Mouse (Mus musculus) CH12.LX (cell line): ENCODE data around the gene Olfr743. TPM values are rescaled to one million over a fixed set of nuclear protein-coding genes. Genes with fewer than 3 reads are reported as not detected.

ENCODE experiments used
- DNase-seq: peaks from one replicate; pipeline ENCODE4 v3.0.0-alpha.2; 2013; ENCODE audit errors: extremely low read depth
- H3K27ac ChIP-seq: 2 replicates; pipeline ENCODE4 v1.5.1; 2012; ENCODE audit warnings: low read depth, mild to moderate bottlenecking, control low read depth, moderate library complexity; ENCODE audit not compliant: insufficient read depth
- H3K27me3 ChIP-seq: replicated peaks from 2 replicates; pipeline ENCODE3; 2012; ENCODE audit warnings: inconsistent platforms
- H3K36me3 ChIP-seq, 2 experiments: replicated peaks in 1 of 2; 2 replicates each; pipeline versions ENCODE3 to v1.6.1; 2012; ENCODE audit warnings: inconsistent platforms in 1 of 2, low read length in 1 of 2, mild to moderate bottlenecking in 1 of 2, mixed read lengths in 1 of 2, moderate library complexity in 1 of 2; ENCODE audit not compliant: control insufficient read depth in 1 of 2, insufficient read depth in 1 of 2
- H3K4me1 ChIP-seq, 2 experiments: 2 replicates each; pipeline ENCODE4 v1.6.1; 2012; ENCODE audit warnings: inconsistent platforms in 1 of 2, moderate library complexity in 1 of 2; ENCODE audit not compliant: insufficient read depth in 2 of 2, control insufficient read depth in 1 of 2
- H3K4me2 ChIP-seq: 2 replicates; pipeline ENCODE4 v1.6.1; 2012; ENCODE audit warnings: low read depth, mild to moderate bottlenecking, control low read depth; ENCODE audit not compliant: poor library complexity, insufficient read depth, severe bottlenecking
- H3K4me3 ChIP-seq, 3 experiments: fragments of 150-350 bp in 1 of 3; sonication (generic) in 1 of 3; replicated peaks in 1 of 3; 2 replicates each; pipeline versions ENCODE3 to v1.5.1; 2011 to 2012; ENCODE audit warnings: low read depth in 2 of 3, low read length in 2 of 3, mild to moderate bottlenecking in 2 of 3, moderate library complexity in 2 of 3, control low read depth in 1 of 3, improper control_type of control experiment in 1 of 3, inconsistent platforms in 1 of 3, mixed read lengths in 1 of 3; ENCODE audit not compliant: poor library complexity in 1 of 3
- H3K79me2 ChIP-seq: replicated peaks from 2 replicates; pipeline ENCODE4 v1.6.1; 2012; ENCODE audit warnings: mild to moderate bottlenecking, moderate library complexity; ENCODE audit not compliant: control insufficient read depth, poor library complexity, insufficient read depth, severe bottlenecking; ENCODE audit errors: extremely low read depth
- H3K9ac ChIP-seq: 2 replicates; pipeline ENCODE4 v1.6.1; 2012; ENCODE audit warnings: low read depth, mild to moderate bottlenecking, control low read depth, moderate library complexity; ENCODE audit not compliant: insufficient read depth
- H3K9me3 ChIP-seq: replicated peaks from 2 replicates; pipeline ENCODE3; 2012; ENCODE audit warnings: low read length, inconsistent platforms, mixed read lengths
- BHLHE40 ChIP-seq: IDR thresholded peaks from 2 replicates; pipeline ENCODE4 v1.6.1; 2011; ENCODE audit warnings: mild to moderate bottlenecking, low read depth, low read length, improper control_type of control experiment
- CHD2 ChIP-seq: IDR thresholded peaks from 2 replicates; pipeline ENCODE4 v1.6.1; 2011; ENCODE audit warnings: low read length, improper control_type of control experiment
- CTCF ChIP-seq, 2 experiments: IDR thresholded peaks in 1 of 2; conservative IDR thresholded peaks in 1 of 2; 2 replicates each; pipeline ENCODE4 v1.5.1; 2011 to 2012; ENCODE audit warnings: low read depth in 2 of 2, low read length in 2 of 2, improper control_type of control experiment in 1 of 2, inconsistent platforms in 1 of 2, mild to moderate bottlenecking in 1 of 2, moderate library complexity in 1 of 2
- E2F4 ChIP-seq: IDR thresholded peaks from 2 replicates; pipeline ENCODE4 v1.6.1; 2011; ENCODE audit warnings: low read depth, low read length, improper control_type of control experiment; ENCODE audit not compliant: insufficient replicate concordance
- ELF1 ChIP-seq: IDR thresholded peaks from 2 replicates; pipeline ENCODE4 v1.6.1; 2014; ENCODE audit warnings: low read depth, mild to moderate bottlenecking, inconsistent platforms, low read length, improper control_type of control experiment
- EP300 ChIP-seq: IDR thresholded peaks from 2 replicates; pipeline ENCODE4 v1.6.1; 2011; ENCODE audit warnings: low read length, improper control_type of control experiment
- ETS1 ChIP-seq: conservative IDR thresholded peaks from 2 replicates; pipeline ENCODE4 v1.6.1; 2012; ENCODE audit warnings: low read depth, mild to moderate bottlenecking, inconsistent platforms, low read length, improper control_type of control experiment, moderate library complexity
- JUN ChIP-seq: IDR thresholded peaks from 2 replicates; pipeline ENCODE4 v1.6.1; 2011; ENCODE audit warnings: low read depth, mild to moderate bottlenecking, low read length, improper control_type of control experiment, moderate library complexity; ENCODE audit not compliant: insufficient read depth
- JUND ChIP-seq: conservative IDR thresholded peaks from 2 replicates; pipeline ENCODE4 v1.6.1; 2011; ENCODE audit warnings: low read depth, low read length, improper control_type of control experiment
- KAT2A ChIP-seq: IDR thresholded peaks from 2 replicates; pipeline ENCODE4 v1.6.1; 2012; ENCODE audit warnings: low read length, improper control_type of control experiment, inconsistent platforms; ENCODE audit not compliant: insufficient replicate concordance
- MAFK ChIP-seq: IDR thresholded peaks from 2 replicates; pipeline ENCODE4 v1.6.1; 2011; ENCODE audit warnings: low read length, improper control_type of control experiment; ENCODE audit not compliant: insufficient replicate concordance
- MAX ChIP-seq: IDR thresholded peaks from 2 replicates; pipeline ENCODE4 v1.6.1; 2011; ENCODE audit warnings: low read length, improper control_type of control experiment
- MYC ChIP-seq: IDR thresholded peaks from 2 replicates; pipeline ENCODE4 v1.6.1; 2011; ENCODE audit warnings: low read depth, mild to moderate bottlenecking, improper control_type of control experiment, low read length
- NRF1 ChIP-seq: IDR thresholded peaks from 2 replicates; pipeline ENCODE4 v1.6.1; 2014; ENCODE audit warnings: low read depth, mild to moderate bottlenecking, inconsistent platforms, low read length, improper control_type of control experiment, moderate library complexity
- POLR2A ChIP-seq: IDR thresholded peaks from 2 replicates; pipeline ENCODE4 v1.6.1; 2011; ENCODE audit warnings: low read depth, mild to moderate bottlenecking, improper control_type of control experiment, low read length
- SIN3A ChIP-seq: IDR thresholded peaks from 2 replicates; pipeline ENCODE4 v1.6.1; 2012; ENCODE audit warnings: low read length, improper control_type of control experiment, inconsistent platforms
- TBP ChIP-seq: conservative IDR thresholded peaks from 2 replicates; pipeline ENCODE4 v1.6.1; 2011; ENCODE audit warnings: low read depth, low read length, improper control_type of control experiment
- UBTF ChIP-seq: IDR thresholded peaks from 2 replicates; pipeline ENCODE4 v1.6.1; 2012; ENCODE audit warnings: low read depth, mild to moderate bottlenecking, inconsistent platforms, low read length, improper control_type of control experiment, moderate library complexity
- USF1 ChIP-seq: IDR thresholded peaks from 2 replicates; pipeline ENCODE4 v1.6.1; 2014; ENCODE audit warnings: low read depth, mild to moderate bottlenecking, inconsistent platforms, low read length, improper control_type of control experiment
- USF2 ChIP-seq: conservative IDR thresholded peaks from 2 replicates; pipeline ENCODE4 v1.6.1; 2011; ENCODE audit warnings: low read depth, low read length, improper control_type of control experiment
- ZKSCAN1 ChIP-seq: IDR thresholded peaks from 2 replicates; pipeline ENCODE4 v1.6.1; 2012; ENCODE audit warnings: low read depth, inconsistent platforms, low read length, improper control_type of control experiment, borderline replicate concordance
- ZNF384 ChIP-seq: IDR thresholded peaks from 2 replicates; pipeline ENCODE4 v1.6.1; 2012; ENCODE audit warnings: low read depth, low read length, improper control_type of control experiment, inconsistent platforms
- dilution Hi-C: fragments of 300-500 bp; cut with MboI; formaldehyde crosslinking; loops from 2 replicates; pipeline ENCODE4 v1.14.3; 2020; ENCODE audit warnings: low sequenced_read_pairs; ENCODE audit not compliant: extremely low pct_unique_long_range_greater_than_20kb, extremely low pct_ligation_motif_present
- in situ Hi-C: fragments of 300-500 bp; cut with MboI; formaldehyde crosslinking; loops from 3 replicates; pipeline ENCODE4 v1.14.3; 2019; ENCODE audit warnings: low sequenced_read_pairs, low pct_ligation_motif_present, low pct_unique_long_range_greater_than_20kb, mixed read lengths
- polyA plus RNA-seq: library from polyadenylated mRNA; unstranded; fragments of >175 nt; gene quantifications from 2 replicates; pipeline ENCODE4 v1.2.1, GENCODE M21; 2012; ENCODE audit warnings: low read depth; ENCODE audit not compliant: insufficient read length
- total RNA-seq, 2 experiments: library from RNA; depleted of rRNA; stranded (reverse); fragments of 300-350 nt in 1 of 2; fragments of >200 nt in 1 of 2; gene quantifications; 2 replicates each; pipeline ENCODE4 v1.2.3; 2012 to 2014

Gene Olfr743
- total RNA-seq (2012; rRNA removed) (not detected in 2 replicates), total RNA-seq (2014; rRNA removed) (not detected in 2 replicates), polyA plus RNA-seq (not detected in 2 replicates)

DNA sequence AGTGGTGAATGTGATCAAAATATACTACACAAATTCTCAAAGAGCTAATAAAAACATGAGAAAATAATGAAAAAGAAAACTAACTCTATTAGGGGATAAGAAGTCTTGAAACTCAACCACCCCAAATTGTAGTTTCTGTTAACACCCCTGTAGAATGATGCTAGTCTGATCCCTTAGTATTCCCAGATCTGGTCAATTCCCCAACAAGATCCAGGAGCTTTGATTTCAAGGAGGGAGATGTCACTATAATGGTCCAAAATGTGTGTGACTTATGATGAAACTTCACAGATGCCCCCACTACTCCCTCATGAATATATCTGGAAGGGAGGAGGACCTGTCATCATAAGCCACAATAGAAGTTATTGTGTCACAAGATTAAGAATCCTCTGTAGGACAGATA is at the start of gene Olfr743:
Olfr743 (plus strand) TSS at position 301 of the 400 bp plus-strand sequence.
- no peaks in the 10 kb centered on the region for H3K79me2 ChIP-seq
- H3K36me3 ChIP-seq, result no peaks in the 10 kb centered on the region
- dilution Hi-C loops, result no loop called here
- in situ Hi-C loops, result no loop called here
- H3K9me3 ChIP-seq, result no peaks in the 10 kb centered on the region
- no peaks in the 10 kb centered on the region for H3K4me1 ChIP-seq
- no peak within 1 kb of the TSS for H3K27ac ChIP-seq
- no peak within 1 kb of the TSS for H3K9ac ChIP-seq
- peaks cover 13% of the 10 kb centered on the region for H3K27me3 ChIP-seq
- H3K4me3 ChIP-seq, result no peak within 1 kb of the TSS
- no peak for DNase-seq
- no peak for TF ChIP-seq EP300
- TF ChIP-seq E2F4, result no peak
- TF ChIP-seq POLR2A, result no peak
- TF ChIP-seq KAT2A, result no peak
- H3K4me2 ChIP-seq, result no peak within 1 kb of the TSS

DNA sequence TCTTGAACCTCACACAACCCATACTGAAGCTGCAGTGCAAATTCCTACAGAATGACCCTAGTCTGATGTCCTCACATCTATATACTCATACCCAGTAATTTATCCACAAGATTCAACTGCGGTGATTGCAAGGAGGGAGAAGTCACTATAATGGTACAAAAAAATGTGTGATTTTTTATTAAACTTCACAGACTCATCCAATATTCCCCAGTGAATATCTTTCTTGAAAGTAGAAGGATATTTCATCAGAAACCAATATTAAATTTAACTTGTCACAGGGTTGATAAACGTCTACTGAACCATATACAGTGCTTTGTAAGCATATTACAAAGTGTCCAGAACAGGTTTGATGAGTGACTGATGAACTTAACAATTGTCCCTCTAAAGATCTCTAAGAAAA is 49.2 kb upstream of the Olfr743 start, which contains the start of gene Olfr741:
Olfr741 (plus strand) TSS at position 301 of the 400 bp plus-strand sequence.
- no peaks in the 10 kb centered on the region for H3K36me3 ChIP-seq
- H3K27me3 ChIP-seq, result peaks cover 4% of the 10 kb centered on the region
- H3K79me2 ChIP-seq, result no peaks in the 10 kb centered on the region
- H3K4me2 ChIP-seq, result no peak within 1 kb of the TSS
- no peaks in the 10 kb centered on the region for H3K4me1 ChIP-seq
- no peak for TF ChIP-seq JUND
- no peak for TF ChIP-seq MAFK
- TF ChIP-seq JUN, result no peak
- no peak for TF ChIP-seq CTCF (conservative IDR thresholded peaks at IDR 0.05 in 1 of 2, IDR thresholded peaks at IDR 0.05 in 1 of 2; ENCODE audit: low read depth in 2 of 2, low read length in 2 of 2)
- TF ChIP-seq NRF1, result no peak
- no peak for TF ChIP-seq BHLHE40
- TF ChIP-seq USF1, result no peak
- TF ChIP-seq USF2, result no peak
- no peak for TF ChIP-seq MYC
- TF ChIP-seq SIN3A, result no peak
- no peak for TF ChIP-seq MAX
- no peak for TF ChIP-seq ZNF384
- TF ChIP-seq ELF1, result no peak
- TF ChIP-seq CHD2, result no peak
- TF ChIP-seq UBTF, result no peak
- TF ChIP-seq ETS1, result no peak
- no peak for TF ChIP-seq ZKSCAN1
- no peak for TF ChIP-seq KAT2A
- no peak for TF ChIP-seq TBP
- dilution Hi-C loops, result no loop called here
- in situ Hi-C loops, result no loop called here
- no peaks in the 10 kb centered on the region for H3K9me3 ChIP-seq
- H3K27ac ChIP-seq, result no peak within 1 kb of the TSS
- no peak within 1 kb of the TSS for H3K9ac ChIP-seq
- H3K4me3 ChIP-seq, result no peak within 1 kb of the TSS
- DNase-seq, result no peak
